In the genomic region with DNA sequence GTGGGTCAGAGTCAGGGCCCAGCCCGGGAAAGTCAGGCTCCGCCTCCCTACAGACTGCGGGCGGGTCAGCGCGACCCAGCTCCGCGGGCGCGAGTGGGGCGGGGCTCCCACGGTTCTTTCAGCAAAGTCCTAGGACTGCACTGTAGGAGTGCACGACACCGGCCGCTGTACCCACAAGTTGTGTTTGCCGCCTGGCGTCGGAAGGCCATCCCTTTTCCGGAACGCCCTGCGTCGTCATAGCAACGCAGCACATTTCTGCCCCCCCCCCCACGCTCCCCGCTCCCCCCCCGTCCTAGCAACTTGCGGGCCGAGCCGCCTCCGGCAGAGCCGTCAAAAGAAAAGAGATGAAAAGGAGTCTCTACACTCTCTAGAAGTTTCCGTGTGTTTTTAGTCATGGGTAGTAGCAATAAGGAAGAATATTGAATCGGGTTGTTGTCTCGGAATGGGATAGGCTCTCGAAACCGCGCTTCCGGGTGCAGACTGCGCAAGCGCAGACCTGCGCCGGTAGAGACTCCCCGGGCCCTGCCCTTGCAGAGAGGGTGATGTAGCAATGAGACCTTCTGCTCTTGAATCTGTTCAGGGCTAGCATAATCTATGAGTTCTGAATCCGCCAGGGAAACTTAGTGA, we compare ENCODE assay signal across 8 mouse cellular contexts. TPM values are rescaled to one million over a fixed set of nuclear protein-coding genes. Genes with fewer than 3 reads are reported as not detected.
A peak's percentile ranks its signal among the peaks of the same experiment; 100 is the strongest.
DNase-seq lines count a peak whose midpoint lies in the region; ATAC-seq lines count a peak whose summit lies in the region.

A gene (minus strand): TSS at position 489 of the 627 bp plus-strand sequence.

- peak; percentile 84 for DNase-seq in Muller cell, postnatal 12 days (ENCODE audit: inconsistent ontology term)
- peak; percentile 86 for DNase-seq in cerebellum, adult 9-11 months
- DNase-seq in frontal cortex, postnatal 10 days (ENCODE audit: low spot score in 2 of 2) = peak; percentile 76 to 78
- peak; percentile 77 for DNase-seq in layer of hippocampus, postnatal 25 days (ENCODE audit: extremely low spot score in 1 of 2, low spot score in 1 of 2)
- peak; percentile 90 for DNase-seq in lung, postnatal 25 days (ENCODE audit: low spot score)
- DNase-seq in retina, embryonic 14.5 days (ENCODE audit: low spot score) = peak; percentile 88
- DNase-seq in thymus, postnatal 4 days = peak; percentile 95

- H3K4me1 ChIP-seq in hindbrain, embryonic 13.5 days (replicated peaks) = peaks cover 9% of the 10 kb centered on the region

- no peaks in the 10 kb centered on the region for H3K36me3 ChIP-seq in hindbrain, embryonic 13.5 days

- H3K9ac ChIP-seq in hindbrain, embryonic 13.5 days = peak within 1 kb of the TSS; percentile 72

- H3K4me2 ChIP-seq in hindbrain, embryonic 13.5 days = peak within 1 kb of the TSS; percentile 71

- no peaks in the 10 kb centered on the region for H3K27me3 ChIP-seq in hindbrain, embryonic 13.5 days

- 0 out of 2 replicates have a peak, but pooled peaks cover 2% of the 10 kb centered on the region for H3K9me3 ChIP-seq in hindbrain, embryonic 13.5 days

- WGBS in hindbrain, embryonic 13.5 days = under 1% methylated on average over 44 of the region's 44 CpGs

- peak; percentile 97 for ATAC-seq in hindbrain, embryonic 13.5 days (ENCODE audit: low FRiP score)

- peak within 1 kb of the TSS; percentile 61 for H3K4me3 ChIP-seq in hindbrain, embryonic 13.5 days

- H3K27ac ChIP-seq in hindbrain, embryonic 13.5 days = peak within 1 kb of the TSS; percentile 35

RNA-seq across cellular contexts. Expression of the gene that starts here (rescaled TPM):
- 0.18 and 0.22 TPM in 2 replicates for polyA plus RNA-seq in hindbrain, embryonic 13.5 days (2015; fragmentation: Nextera tagmentation; extraction: Ambion mirVana)
- 1 to 10 TPM in 1 of 2 experiments, under 1 TPM in 1; 0.47 to 1.5 TPM for total RNA-seq in layer of hippocampus, postnatal 25 days (2021)

Comparison
In these comparisons a context has a peak if more than half of its experiments do, and no peak if none do; other contexts are left out.
1. Peak in every context shown above with its lines: DNase-seq, ATAC-seq, H3K4me3 ChIP-seq and H3K27ac ChIP-seq.
2. Peak in ATAC-seq, H3K4me3 ChIP-seq, H3K27ac ChIP-seq, H3K9ac ChIP-seq and H3K4me2 ChIP-seq in hindbrain, embryonic 13.5 days; RNA of the gene not detected or under 1 TPM.